Mouse (Mus musculus) cerebellum, postnatal 25 days (tissue): ENCODE measurements at regions not wholly inside any gene's neighbourhood (a gene's known extent, or its start where the extent isn't known, plus 50 kb on each side); places are given as distances from the start of the nearest gene placed in this dataset.
"Not testable (repeated sequence)": the region's sequence is repeated elsewhere in the genome, so short reads cannot be mapped to it uniquely, and the experiment has no call there.

ENCODE experiments used
- DNase-seq, 2 experiments: peaks; one replicate each; pipeline ENCODE4 v3.0.0; 2021; ENCODE audit warnings: mixed read lengths in 2 of 2

DNA sequence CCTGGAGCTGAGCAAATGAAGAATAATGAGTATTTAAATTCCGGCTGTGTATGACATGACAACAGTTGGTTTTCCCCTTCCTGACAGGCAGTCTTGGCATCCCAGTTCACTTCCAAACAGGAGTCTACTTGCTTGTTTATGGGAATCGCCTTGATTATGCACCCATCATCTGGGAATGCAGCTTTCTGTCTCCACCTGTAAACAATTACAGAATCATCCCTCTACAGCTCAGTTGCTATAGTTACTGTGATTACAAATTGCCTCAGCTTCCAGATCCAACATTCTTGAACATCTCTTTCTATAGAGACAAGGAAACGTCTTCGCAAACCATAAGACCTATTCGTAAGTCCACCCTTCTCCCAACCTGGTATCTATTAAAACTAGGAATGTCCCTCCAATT, 582.6 kb upstream of the Igfbp3 start:
- DNase-seq = no peak

DNA sequence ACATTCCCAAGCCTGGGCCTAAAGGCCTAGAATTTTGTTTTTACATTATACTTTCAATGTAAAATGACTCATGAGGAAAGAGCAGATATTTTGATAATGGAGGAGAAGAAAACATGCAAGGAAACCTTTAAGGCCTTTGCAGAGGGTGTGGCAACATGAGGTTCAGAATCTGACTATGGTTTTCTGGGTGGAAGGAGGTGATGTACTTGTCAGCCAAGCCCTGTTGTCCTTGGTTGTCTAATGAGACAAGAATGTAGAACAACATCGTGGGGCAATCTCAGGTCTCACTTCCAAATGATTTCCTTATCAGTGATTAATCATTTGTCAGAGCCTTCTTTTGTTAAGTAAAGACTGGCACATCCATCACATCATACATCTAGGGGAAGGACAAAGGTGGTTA, 580.5 kb upstream of the Igfbp3 start:
- DNase-seq = no peak

DNA sequence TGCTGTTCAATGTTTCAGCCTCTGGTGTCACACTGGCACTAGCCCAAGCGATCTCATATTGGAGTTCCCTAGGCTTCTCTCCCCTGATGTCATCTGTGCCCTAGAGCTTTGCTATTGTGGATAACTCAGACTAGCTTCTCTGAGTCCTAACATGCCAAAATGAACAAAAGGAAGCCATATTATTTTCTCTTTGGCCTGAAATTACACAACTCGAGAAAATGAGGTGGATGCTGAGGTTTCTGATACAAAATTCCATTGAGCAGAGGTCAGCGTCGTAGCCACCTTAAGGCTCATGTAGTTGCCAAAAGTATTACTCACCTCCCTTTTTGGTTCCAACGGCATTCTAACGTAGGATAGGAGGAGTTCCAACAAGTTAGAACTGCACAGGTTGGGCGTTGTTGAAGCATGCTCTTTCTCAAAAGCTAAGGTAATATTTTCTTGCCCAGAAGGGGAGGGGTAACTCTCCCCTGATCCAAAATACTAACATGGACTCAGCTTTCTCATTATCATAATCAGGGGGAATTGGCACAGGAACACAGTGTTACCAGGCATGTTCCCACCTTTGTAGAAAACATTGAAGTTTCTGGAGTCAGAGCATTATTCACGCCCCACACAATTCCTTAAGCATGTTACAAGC, 566.9 kb upstream of the Igfbp3 start:
- DNase-seq = no peak

DNA sequence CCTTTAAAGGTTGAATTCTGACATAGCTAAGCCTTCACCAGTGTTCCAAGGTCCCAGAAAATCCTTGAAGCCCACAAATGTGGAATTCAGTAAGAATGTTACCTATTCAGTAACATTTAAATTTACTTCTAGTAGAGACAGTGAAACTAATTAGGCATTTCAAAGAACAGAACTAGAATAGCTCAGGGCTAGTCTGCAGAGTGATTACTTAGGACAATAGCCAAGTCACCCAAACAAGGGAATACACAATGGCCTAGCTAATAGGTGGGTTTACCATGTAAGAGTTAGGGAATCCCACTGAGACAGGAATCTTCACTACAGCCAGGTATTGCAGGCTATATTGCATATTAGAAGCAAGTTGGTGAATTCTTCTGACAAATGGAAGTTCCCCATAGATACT, 561.6 kb upstream of the Igfbp3 start:
- DNase-seq = not testable (repeated sequence)

DNA sequence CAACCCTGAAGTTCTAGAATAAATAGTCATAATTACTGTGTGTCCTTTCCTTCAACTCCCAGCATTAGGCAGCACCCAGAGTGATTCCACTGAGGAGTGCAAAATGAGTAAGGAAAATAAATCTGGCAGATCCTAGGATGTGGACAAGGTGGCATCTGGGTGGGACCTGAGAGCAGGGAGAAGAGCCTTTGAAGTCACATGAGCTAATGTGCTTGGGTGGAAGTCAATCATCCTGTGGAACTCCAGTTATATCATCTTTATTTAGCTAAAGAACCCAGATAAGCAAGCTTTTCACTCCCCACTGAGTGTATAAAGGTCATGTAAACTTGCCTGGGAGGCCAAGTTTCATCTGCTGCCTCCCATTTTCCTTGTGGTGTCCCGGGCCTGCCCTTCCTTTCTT, 551.6 kb upstream of the Igfbp3 start:
- no peak for DNase-seq

DNA sequence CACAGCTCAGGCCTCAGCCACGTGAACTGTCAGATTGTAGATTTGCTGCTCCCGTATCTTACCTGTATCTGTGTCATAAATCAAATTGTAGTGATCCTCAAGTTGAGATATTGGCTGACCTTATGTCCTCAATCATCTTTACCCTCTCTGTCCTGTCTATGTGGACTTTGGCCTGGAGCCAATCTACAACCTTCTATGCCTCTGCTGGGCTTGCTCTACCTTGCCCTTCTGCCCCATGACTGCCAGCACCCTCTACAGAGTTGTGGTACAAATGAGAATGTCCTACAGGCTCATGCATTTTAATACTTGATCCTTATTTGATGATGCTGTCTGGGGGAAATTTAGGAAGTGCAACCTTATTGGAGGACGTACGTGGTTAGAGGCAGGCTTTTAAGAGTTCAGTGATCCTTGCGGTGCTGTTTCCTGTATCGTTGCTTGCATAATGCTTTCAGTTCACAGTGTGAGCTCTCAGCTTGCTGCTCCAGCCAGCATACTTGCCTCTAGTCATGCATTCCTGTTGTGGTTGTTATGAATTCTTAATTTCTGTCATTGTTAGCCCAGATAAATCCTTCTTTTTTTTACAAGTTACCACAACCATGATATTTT, 545.2 kb upstream of the Igfbp3 start:
- DNase-seq = no peak
